Mouse (Mus musculus): ENCODE results near the gene Nfam1.

The Nfam1 gene

GRCm38 (mm10) chr15:82995239-82995638 lies 37.9 kb downstream of the Nfam1 start:
- DNase-seq (ENCODE audit: low read depth, low spot score), result no peak

- no peak for DNase-seq (ENCODE audit: low read depth, low spot score)
Measured at GRCm38 (mm10) chr15:82992911-82993310, 40.2 kb downstream of the Nfam1 start.

- DNase-seq (ENCODE audit: low read depth, low spot score), result no peak
Measured at GRCm38 (mm10) chr15:82992079-82992783, 40.9 kb downstream of the Nfam1 start.

GRCm38 (mm10) chr15:82989190-82989704 lies 43.9 kb downstream of the Nfam1 start:
- DNase-seq (ENCODE audit: low read depth, low spot score), result no peak

GRCm38 (mm10) chr15:82987732-82988112 lies 45.4 kb downstream of the Nfam1 start, which contains the start of gene Tcf20:
TSS of gene Tcf20 (minus strand) at chr15:82987872.
- DNase-seq (ENCODE audit: low read depth, low spot score), result peak; percentile 76

- no peak for DNase-seq (ENCODE audit: low read depth, low spot score)
Measured at GRCm38 (mm10) chr15:82987014-82987731, 45.9 kb downstream of the Nfam1 start.

GRCm38 (mm10) chr15:82984574-82984973 lies 48.5 kb downstream of the Nfam1 start:
- no peak for DNase-seq (ENCODE audit: low read depth, low spot score)

- DNase-seq (ENCODE audit: low read depth, low spot score), result no peak
Measured at GRCm38 (mm10) chr15:82984097-82984496, 49.0 kb downstream of the Nfam1 start.

- DNase-seq (ENCODE audit: low read depth, low spot score), result peak; percentile 69
Measured at GRCm38 (mm10) chr15:82983416-82984026, 49.6 kb downstream of the Nfam1 start.

- DNase-seq (ENCODE audit: low read depth, low spot score), result peak; percentile 56
Measured at GRCm38 (mm10) chr15:82982724-82983415, 50.2 kb downstream of the Nfam1 start.

GRCm38 (mm10) chr15:82981676-82982520 lies 51.2 kb downstream of the Nfam1 start:
- DNase-seq (ENCODE audit: low read depth, low spot score), result no peak

- no peak for DNase-seq (ENCODE audit: low read depth, low spot score)
Measured at GRCm38 (mm10) chr15:82979531-82979930, 53.6 kb downstream of the Nfam1 start.

GRCm38 (mm10) chr15:82974471-82974870 lies 58.6 kb downstream of the Nfam1 start:
- DNase-seq (ENCODE audit: low read depth, low spot score), result no peak

- no peak for DNase-seq (ENCODE audit: low read depth, low spot score)
Measured at GRCm38 (mm10) chr15:82969206-82969721, 63.8 kb downstream of the Nfam1 start.

- peak; percentile 59 for DNase-seq (ENCODE audit: low read depth, low spot score)
Measured at GRCm38 (mm10) chr15:82968449-82968848, 64.7 kb downstream of the Nfam1 start.

- DNase-seq (ENCODE audit: low read depth, low spot score), result no peak
Measured at GRCm38 (mm10) chr15:82967947-82968346, 65.2 kb downstream of the Nfam1 start.

GRCm38 (mm10) chr15:82964266-82964825 lies 68.8 kb downstream of the Nfam1 start:
- no peak for DNase-seq (ENCODE audit: low read depth, low spot score)

GRCm38 (mm10) chr15:82963556-82964156 lies 69.5 kb downstream of the Nfam1 start:
- DNase-seq (ENCODE audit: low read depth, low spot score), result no peak

- no peak for DNase-seq (ENCODE audit: low read depth, low spot score)
Measured at GRCm38 (mm10) chr15:82963090-82963489, 70.0 kb downstream of the Nfam1 start.

GRCm38 (mm10) chr15:82962536-82962935 lies 70.6 kb downstream of the Nfam1 start:
- DNase-seq (ENCODE audit: low read depth, low spot score), result no peak
